Mouse (Mus musculus) monocyte, adult 5-6 weeks (primary cell): Measurements from ENCODE around the gene Ulk1. TPM values are rescaled to one million over a fixed set of nuclear protein-coding genes. Genes with fewer than 3 reads are reported as not detected.
A peak's percentile ranks its signal among the peaks of the same experiment; 100 is the strongest.

Experiments
- ATAC-seq: fragments of 153-309, 156-312 bp; replicated peaks from 2 replicates; pipeline ENCODE4 v1.8.0; 2017; ENCODE audit warnings: mild to moderate bottlenecking; ENCODE audit not compliant: low TSS enrichment, insufficient number of reproducible peaks, severe bottlenecking, poor library complexity, low FRiP score
- total RNA-seq: library from RNA; stranded (forward); fragments of 200-1000, 200-491, 200-594 nt; gene quantifications from 3 replicates; pipeline ENCODE4 v1.2.3, GENCODE M21; 2017

Ulk1 gene
- total RNA-seq, 1 experiment from 2014 or later, result 12.3 TPM

- ATAC-seq, result no peak
Measured at GRCm38 (mm10) chr5:110807453-110807852, 2.4 kb downstream of the Ulk1 start.

GRCm38 (mm10) chr5:110806676-110807075 is 3.2 kb downstream of the Ulk1 start:
- ATAC-seq, result no peak

- ATAC-seq, result no peak
Measured at GRCm38 (mm10) chr5:110806154-110806553, 3.7 kb downstream of the Ulk1 start.

- no peak for ATAC-seq
Measured at GRCm38 (mm10) chr5:110804012-110804743, 5.7 kb downstream of the Ulk1 start.

GRCm38 (mm10) chr5:110802809-110803208 is 7.1 kb downstream of the Ulk1 start:
- ATAC-seq, result no peak

GRCm38 (mm10) chr5:110802186-110802585 is 7.7 kb downstream of the Ulk1 start:
- ATAC-seq, result no peak

- no peak for ATAC-seq
Measured at GRCm38 (mm10) chr5:110801036-110801624, 8.8 kb downstream of the Ulk1 start.

- ATAC-seq, result no peak
Measured at GRCm38 (mm10) chr5:110797696-110798095, 12.2 kb downstream of the Ulk1 start.

- no peak for ATAC-seq
Measured at GRCm38 (mm10) chr5:110794363-110794762, 15.5 kb downstream of the Ulk1 start.

GRCm38 (mm10) chr5:110788684-110789083 is 21.2 kb downstream of the Ulk1 start:
- ATAC-seq, result no peak

- no peak for ATAC-seq
Measured at GRCm38 (mm10) chr5:110786081-110786835, 23.6 kb downstream of the Ulk1 start.

- ATAC-seq, result no peak
Measured at GRCm38 (mm10) chr5:110783150-110783549, 26.7 kb downstream of the Ulk1 start.

GRCm38 (mm10) chr5:110781529-110782238 is 28.2 kb downstream of the Ulk1 start:
- no peak for ATAC-seq

- ATAC-seq, result no peak; the same call in 1 of the 2 replicates
Measured at GRCm38 (mm10) chr5:110780761-110781528, 29.0 kb downstream of the Ulk1 start.

GRCm38 (mm10) chr5:110779998-110780760 is 29.7 kb downstream of the Ulk1 start, which contains the start of gene Pus1:
Gene Pus1 (minus strand): TSS chr5:110780659.
- peak; percentile 81 for ATAC-seq

- ATAC-seq, result no peak
Measured at GRCm38 (mm10) chr5:110779276-110779997, 30.5 kb downstream of the Ulk1 start.

- no peak for ATAC-seq
Measured at GRCm38 (mm10) chr5:110778263-110778662, 31.6 kb downstream of the Ulk1 start.
